Mouse (Mus musculus): ENCODE measurements around the gene Uck1. TPM values are rescaled to one million over a fixed set of nuclear protein-coding genes. Genes with fewer than 3 reads are reported as not detected.

The Uck1 gene
- polyA plus RNA-seq (2012; rRNA removed): 62.8 and 65.4 TPM in 2 replicates

DNA sequence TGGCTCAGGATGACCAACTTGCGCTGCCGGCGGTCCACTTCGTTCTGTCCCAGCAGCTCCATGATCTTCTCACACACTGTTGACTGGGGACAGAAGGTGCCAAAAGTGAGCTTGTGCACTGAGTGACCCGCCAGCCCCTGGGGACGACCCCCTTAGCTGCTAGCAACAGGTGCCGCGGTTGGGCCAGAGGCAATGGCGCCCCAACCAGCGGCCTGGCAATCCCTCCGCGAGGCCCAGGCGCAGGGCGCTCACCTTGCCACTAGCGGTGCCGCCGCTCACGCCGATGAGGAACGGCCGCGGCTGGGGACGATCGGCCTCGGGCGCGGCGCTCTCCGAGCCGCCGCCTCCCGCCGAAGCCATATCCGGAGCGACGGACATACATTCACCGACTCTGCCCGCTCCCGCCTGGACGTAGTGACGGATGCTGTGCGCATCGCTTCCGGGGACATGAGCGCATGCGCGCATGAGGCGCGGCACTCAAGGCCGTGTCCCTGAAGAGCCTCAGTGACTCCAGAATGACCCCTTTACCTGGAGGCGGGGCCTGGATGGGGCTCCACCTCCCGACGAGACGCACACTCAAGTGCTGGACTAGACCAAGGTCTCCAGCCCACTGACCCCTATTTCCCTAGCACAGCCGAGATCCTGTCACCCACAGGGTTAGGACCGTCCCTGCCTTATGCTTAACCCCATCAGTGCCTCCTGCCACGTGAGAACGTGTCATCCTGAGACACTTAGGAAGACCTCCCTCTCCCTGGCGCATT is at the start of gene Uck1:
Uck1 (minus strand) TSS at position 503 of the 761 bp plus-strand sequence.
- WGBS: 1% methylated on average over 59 of the region's 59 CpGs

DNA sequence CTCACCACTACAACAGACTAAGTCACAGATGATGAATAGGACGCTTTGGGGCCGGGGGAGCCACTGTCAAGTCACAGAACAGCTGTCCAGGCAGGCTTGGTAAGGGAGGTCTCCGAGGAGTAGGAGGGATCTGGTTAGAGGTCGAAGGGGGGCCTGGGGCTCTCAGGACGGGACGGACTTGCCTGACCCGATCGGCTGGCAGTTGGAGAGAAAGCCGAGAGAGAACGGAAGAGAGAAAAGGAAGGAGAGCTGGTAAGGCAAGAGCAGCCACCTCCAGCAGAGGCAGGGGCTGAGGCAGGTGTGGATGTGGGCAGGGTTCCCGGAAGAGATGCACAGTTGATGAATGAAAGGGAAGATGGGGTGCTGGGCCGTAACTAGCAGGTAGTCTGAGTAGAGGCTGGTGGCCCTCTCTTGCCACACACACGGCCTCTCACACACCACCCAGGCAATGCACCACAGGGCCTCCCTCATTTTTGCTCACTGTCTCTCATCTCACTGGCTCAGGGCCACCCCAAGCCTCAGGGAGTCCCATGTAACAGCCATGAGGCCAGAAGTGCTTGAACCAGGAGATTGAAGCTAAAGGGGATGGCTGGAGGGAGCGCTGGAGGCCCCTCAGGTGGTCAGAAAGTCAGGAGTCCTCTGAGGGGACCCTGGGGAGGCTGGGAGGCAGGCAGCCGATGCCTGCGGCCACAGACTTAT is 49.1 kb upstream of the Uck1 start:
- H3K4me1 ChIP-seq (ENCODE audit: control insufficient read depth, insufficient read depth, low read length): peaks cover 5% of the 10 kb centered on the region; the same call in 1 of the 2 replicates
- DNase-seq: no peak
- H3K4me3 ChIP-seq (replicated peaks; ENCODE audit: extremely low read depth, low read depth, low read length): no peak overlapping the region
- 92% methylated on average over 16 of the region's 16 CpGs for WGBS
- TF ChIP-seq POLR2A (IDR thresholded peaks at IDR 0.05; ENCODE audit: borderline replicate concordance, extremely low read depth, low read depth, low read length): no peak
- no peak for TF ChIP-seq CTCF (IDR thresholded peaks at IDR 0.05; ENCODE audit: insufficient read depth, low read length)

More for the DNA sequence above, at the start of gene Uck1:
- Histone ChIP-seq H3K4me3 (replicated peaks; ENCODE audit: extremely low read depth, low read depth, low read length) (peak within 1 kb of the TSS; percentile 61), H3K4me1 (ENCODE audit: control insufficient read depth, insufficient read depth, low read length) (no peaks in the 10 kb centered on the region; the same call in 1 of the 2 replicates)
- DNase-seq: peak; percentile 88
- no peak for TF ChIP-seq CTCF (IDR thresholded peaks at IDR 0.05; ENCODE audit: insufficient read depth, low read length)
- TF ChIP-seq POLR2A (IDR thresholded peaks at IDR 0.05; ENCODE audit: borderline replicate concordance, extremely low read depth, low read depth, low read length): peak; percentile 92; the same call in 1 of the 2 replicates

GRCm38 (mm10) chr2:32307941-32308760 is 48.2 kb upstream of the Uck1 start:
- no peak for DNase-seq
- no peak for TF ChIP-seq POLR2A (IDR thresholded peaks at IDR 0.05; ENCODE audit: borderline replicate concordance, extremely low read depth, low read depth, low read length)
- TF ChIP-seq CTCF (IDR thresholded peaks at IDR 0.05; ENCODE audit: insufficient read depth, low read length): peak; percentile 72
- peaks cover 5% of the 10 kb centered on the region; the same call in 1 of the 2 replicates for H3K4me1 ChIP-seq (ENCODE audit: control insufficient read depth, insufficient read depth, low read length)
- WGBS: 57% methylated on average over 8 of the region's 8 CpGs
- H3K4me3 ChIP-seq (replicated peaks; ENCODE audit: extremely low read depth, low read depth, low read length): no peak overlapping the region

DNA sequence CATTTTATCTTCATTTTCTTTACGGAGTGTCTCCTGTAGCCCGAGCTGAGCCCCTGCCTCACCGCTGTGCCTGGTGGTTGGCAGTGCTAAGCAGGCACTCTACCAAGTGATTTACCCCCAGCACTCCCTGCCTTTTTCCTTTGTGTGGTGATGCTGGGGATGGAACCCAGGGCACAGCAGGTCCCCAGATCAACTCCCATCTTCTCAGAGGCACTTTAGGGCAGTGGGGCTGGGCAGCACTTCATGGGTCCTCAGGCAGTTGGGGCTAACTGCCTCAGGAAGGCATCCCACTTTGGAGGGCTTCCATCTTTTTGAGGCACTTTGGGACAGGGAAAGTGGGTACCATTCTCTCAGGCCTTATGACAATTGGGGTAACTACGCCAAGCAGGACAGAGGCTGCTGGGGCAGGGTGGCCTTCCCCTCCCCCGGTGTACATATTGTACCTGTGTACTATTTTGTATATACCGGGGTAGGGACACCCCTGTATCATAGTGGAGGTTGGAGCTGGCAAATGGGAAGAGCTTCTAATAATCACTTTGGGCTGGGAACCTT is 47.4 kb upstream of the Uck1 start:
- WGBS: 87% methylated on average over 6 of the region's 6 CpGs
- no peak for DNase-seq
- no peak overlapping the region for H3K4me3 ChIP-seq (replicated peaks; ENCODE audit: extremely low read depth, low read depth, low read length)
- TF ChIP-seq CTCF (IDR thresholded peaks at IDR 0.05; ENCODE audit: insufficient read depth, low read length): no peak
- no peak for TF ChIP-seq POLR2A (IDR thresholded peaks at IDR 0.05; ENCODE audit: borderline replicate concordance, extremely low read depth, low read depth, low read length)
- H3K4me1 ChIP-seq (ENCODE audit: control insufficient read depth, insufficient read depth, low read length): peaks cover 5% of the 10 kb centered on the region; the same call in 1 of the 2 replicates

DNA sequence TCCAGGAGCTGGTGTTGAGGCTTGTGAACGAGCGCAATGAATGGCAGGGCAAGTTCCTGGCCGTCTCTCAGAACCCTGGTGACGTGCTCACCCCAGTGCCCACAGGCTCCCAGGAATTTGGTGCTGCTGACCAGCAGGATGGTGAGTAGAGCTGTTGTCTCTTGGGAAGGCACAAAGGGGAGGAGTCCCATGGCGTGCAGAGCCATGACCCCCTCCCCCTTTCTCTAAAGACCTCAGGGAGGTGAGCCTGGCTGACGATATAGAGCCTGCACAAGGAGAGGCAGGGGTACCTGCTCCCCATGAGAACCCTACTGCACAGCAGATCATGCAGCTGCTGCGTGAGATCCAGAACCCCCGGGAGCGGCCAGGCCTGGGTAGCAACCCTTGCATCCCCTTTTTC is 46.2 kb upstream of the Uck1 start:
- TF ChIP-seq CTCF (IDR thresholded peaks at IDR 0.05; ENCODE audit: insufficient read depth, low read length) (no peak), POLR2A (IDR thresholded peaks at IDR 0.05; ENCODE audit: borderline replicate concordance, extremely low read depth, low read depth, low read length) (no peak)
- WGBS: 92% methylated on average over 9 of the region's 9 CpGs
- no peaks in the 10 kb centered on the region for H3K4me1 ChIP-seq (ENCODE audit: control insufficient read depth, insufficient read depth, low read length)
- no peak for DNase-seq
- H3K4me3 ChIP-seq (replicated peaks; ENCODE audit: extremely low read depth, low read depth, low read length): no peak overlapping the region

DNA sequence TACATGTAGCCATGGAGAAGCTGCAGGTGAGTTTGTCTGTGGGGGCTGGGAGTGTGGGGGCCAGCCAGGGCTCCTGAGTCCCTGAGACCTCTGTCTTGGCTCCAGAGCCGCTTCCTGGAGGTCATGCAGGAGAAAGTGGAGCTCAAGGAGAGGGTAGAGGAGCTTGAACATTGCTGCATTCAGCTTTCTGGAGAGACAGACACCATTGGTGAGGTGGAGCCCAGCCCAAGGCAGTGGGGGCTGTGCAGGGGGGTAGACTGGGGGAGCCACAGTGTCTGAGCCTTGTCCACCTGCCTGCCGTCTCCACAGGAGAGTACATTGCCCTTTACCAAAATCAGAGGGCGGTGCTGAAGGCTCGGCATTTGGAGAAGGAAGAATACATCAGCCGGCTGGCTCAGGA is 45.7 kb upstream of the Uck1 start:
- Histone ChIP-seq H3K4me1 (ENCODE audit: control insufficient read depth, insufficient read depth, low read length) (no peaks in the 10 kb centered on the region), H3K4me3 (replicated peaks; ENCODE audit: extremely low read depth, low read depth, low read length) (no peak overlapping the region)
- WGBS: 90% methylated on average over 5 of the region's 5 CpGs
- DNase-seq: no peak
- TF ChIP-seq POLR2A (IDR thresholded peaks at IDR 0.05; ENCODE audit: borderline replicate concordance, extremely low read depth, low read depth, low read length) (no peak), CTCF (IDR thresholded peaks at IDR 0.05; ENCODE audit: insufficient read depth, low read length) (no peak)

DNA sequence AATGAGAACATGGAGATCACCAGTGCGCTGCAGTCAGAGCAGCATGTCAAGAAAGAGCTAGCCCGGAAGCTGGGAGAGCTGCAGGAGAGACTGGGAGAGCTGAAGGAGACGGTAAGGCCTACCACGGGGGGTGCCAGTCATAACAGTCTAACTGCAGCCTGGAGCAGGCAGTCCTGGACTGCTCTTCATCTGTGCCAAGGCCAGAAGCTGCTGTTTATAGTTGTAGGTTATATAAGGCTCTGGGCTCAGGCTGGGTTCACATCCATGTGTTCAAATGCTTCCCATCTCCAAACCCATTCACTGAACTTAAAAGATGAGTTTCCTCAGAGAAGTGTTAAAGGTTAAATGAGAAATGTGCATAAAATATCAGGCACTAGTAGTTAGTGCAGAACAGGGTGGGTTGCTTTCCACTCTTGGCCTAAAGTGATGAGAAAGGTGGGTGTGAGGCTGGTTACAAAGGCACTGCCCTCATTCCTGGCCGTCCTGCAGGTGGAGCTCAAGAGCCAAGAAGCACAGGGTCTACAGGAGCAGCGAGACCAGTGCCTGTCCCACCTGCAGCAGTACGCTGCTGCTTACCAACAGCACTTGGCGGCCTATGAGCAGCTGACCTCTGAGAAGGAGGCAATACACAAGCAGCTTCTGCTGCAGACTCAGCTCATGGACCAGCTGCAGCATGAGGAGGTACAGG is 44.3 kb upstream of the Uck1 start:
- no peak for DNase-seq
- TF ChIP-seq CTCF (IDR thresholded peaks at IDR 0.05; ENCODE audit: insufficient read depth, low read length): peak; percentile 78
- no peak for TF ChIP-seq POLR2A (IDR thresholded peaks at IDR 0.05; ENCODE audit: borderline replicate concordance, extremely low read depth, low read depth, low read length)
- H3K4me1 ChIP-seq (ENCODE audit: control insufficient read depth, insufficient read depth, low read length): no peaks in the 10 kb centered on the region
- no peak overlapping the region for H3K4me3 ChIP-seq (replicated peaks; ENCODE audit: extremely low read depth, low read depth, low read length)
- 64% methylated on average over 8 of the region's 8 CpGs for WGBS

DNA sequence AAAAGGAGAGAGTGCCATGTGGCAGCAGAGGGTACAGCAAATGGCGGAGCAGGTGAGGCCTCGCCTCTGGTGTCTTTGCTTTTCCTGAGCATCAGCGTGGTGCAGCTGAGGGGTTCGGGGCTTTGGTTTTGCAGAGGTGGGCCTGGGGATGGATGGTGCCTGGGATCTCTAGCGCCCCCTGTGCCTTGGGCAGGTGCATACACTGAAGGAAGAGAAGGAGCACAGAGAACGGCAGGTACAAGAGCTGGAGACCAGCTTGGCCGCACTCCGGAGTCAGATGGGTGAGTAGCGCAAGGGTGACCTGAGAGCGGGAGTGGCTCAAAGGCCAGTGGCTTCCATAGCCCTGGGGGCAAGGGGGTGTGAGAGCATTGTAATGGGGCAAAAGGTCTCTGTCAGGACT is 43.0 kb upstream of the Uck1 start:
- WGBS: 84% methylated on average over 10 of the region's 10 CpGs
- H3K4me3 ChIP-seq (replicated peaks; ENCODE audit: extremely low read depth, low read depth, low read length): no peak overlapping the region
- no peaks in the 10 kb centered on the region for H3K4me1 ChIP-seq (ENCODE audit: control insufficient read depth, insufficient read depth, low read length)
- DNase-seq: no peak
- TF ChIP-seq POLR2A (IDR thresholded peaks at IDR 0.05; ENCODE audit: borderline replicate concordance, extremely low read depth, low read depth, low read length) (no peak), CTCF (IDR thresholded peaks at IDR 0.05; ENCODE audit: insufficient read depth, low read length) (0 out of 2 replicates have a peak, but pooled peaks have one; percentile 20)
